Mouse (Mus musculus) cerebellum, postnatal 4 days (tissue): ENCODE measurements at regions not wholly inside any gene's neighbourhood (a gene's known extent, or its start where the extent isn't known, plus 50 kb on each side); places are given as distances from the start of the nearest gene placed in this dataset.

Experiments used
- DNase-seq, 2 experiments: peaks; one replicate each; pipeline ENCODE4 v3.0.0; 2022; ENCODE audit warnings: low spot score in 2 of 2, mixed read lengths in 1 of 2

DNA sequence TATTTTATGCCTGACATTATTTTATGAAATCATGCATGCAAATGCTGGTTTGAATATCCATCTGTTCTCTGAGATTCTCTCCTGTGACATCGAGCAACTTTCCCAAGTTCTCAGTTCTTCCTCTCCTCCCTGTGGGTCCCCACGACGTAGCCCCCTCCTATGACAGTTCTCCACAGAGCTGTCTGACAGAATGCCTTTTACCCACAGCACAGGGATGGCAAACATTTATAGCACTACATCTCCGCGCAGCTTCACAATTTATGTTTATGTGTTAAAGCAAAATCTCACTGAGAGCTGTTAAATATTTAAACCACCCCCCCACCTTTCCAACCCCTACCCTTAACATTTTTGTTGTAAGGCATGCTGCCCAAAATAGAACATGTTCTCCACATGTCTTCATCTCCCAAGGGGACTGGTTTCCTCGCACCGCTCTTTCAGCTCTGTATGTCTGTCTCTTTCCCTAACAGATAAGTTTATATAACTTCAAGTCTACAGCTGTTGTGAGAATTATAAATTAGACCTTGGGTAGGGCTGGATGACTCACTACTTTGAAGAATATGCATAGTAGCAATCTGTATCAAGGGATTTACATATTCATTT is 63.5 kb upstream of the Ndst3 start:
- DNase-seq, result no peak

- no peak for DNase-seq
Measured at GRCm38 (mm10) chr3:123754927-123755326, 64.3 kb upstream of the Ndst3 start.

GRCm38 (mm10) chr3:123765911-123766556 is 75.4 kb upstream of the Ndst3 start:
- no peak for DNase-seq

- no peak for DNase-seq
Measured at GRCm38 (mm10) chr3:123766557-123766913, 75.9 kb upstream of the Ndst3 start.

- DNase-seq, result peak in 1 of 2 experiments; percentile 27
Measured at GRCm38 (mm10) chr3:123780507-123780906, 89.9 kb upstream of the Ndst3 start.

GRCm38 (mm10) chr3:123781581-123781980 is 90.9 kb upstream of the Ndst3 start:
- no peak for DNase-seq

DNA sequence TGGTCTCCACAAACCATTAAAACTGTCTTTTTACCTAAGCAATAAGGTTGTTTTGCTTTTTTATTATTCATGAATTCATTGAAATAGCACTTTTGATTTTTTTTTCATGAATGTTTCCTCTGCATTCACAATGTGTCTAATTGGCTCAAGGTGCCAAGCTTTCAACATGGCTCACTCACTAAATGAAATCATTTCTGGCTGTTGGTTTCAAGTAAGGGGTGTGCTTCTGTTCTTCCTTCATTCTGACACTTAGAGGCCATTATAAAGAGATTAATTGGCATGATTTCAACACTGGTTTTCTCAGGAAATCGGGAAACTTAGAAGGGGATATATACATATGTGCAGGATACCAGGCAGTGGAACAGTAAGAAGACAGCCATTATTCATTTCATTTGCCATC is 93.5 kb upstream of the Ndst3 start:
- DNase-seq, result no peak

DNA sequence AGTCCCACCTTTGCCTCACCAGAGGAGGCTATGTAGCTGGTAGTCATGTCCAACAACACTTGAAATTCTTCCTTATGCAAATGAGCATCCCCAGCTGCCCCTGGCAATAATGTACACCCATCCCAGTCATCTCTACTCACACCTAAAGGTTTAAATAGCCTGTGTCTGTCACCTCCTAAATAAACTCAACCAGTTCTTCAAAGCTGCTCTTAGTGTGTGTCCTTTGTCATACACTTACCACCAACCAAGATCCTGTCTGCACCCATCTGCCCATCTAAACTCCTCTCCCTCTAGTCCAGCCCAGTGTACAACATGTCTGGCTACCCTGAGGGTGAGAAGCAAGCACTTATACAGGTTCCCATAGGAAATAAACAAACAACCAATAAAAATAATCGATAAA is 103.4 kb upstream of the Ndst3 start:
- DNase-seq, result no peak

DNA sequence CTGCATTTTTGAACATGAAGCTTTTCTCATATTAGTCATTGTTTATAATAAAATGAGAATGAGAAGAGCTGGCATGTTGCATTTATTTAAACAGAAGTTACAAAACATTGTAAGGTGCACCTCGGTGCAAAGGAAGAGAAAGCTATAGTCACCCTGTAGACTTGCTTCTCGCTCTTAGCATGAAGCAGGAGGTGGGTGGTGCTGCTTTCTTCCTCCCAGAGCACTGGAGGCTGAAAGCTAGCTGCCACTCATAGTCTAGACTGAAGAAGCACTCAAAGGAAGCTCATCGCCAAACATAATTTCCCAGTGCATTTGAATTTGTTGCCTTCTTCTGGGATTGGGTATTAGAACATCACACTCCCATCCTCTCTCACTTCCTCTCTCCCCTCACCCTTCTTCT is 114.7 kb upstream of the Ndst3 start:
- no peak for DNase-seq

DNA sequence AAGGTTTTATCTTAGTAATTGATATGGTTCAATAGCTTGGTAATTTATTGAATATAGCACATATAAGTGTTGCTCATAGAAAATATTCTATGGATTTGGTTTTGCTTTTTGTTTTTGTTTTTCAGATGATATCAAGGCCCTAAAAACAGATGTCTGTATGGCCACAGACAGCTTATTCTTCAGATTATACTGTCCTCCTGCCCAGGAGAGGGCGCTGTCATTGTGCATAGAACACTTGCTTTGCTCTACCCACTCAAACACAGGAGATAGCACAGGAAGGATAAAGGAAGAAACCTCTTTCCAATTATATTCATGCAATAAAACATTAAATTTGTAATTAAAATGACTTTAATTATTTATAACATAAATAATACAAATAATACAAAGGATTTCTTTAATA is 115.4 kb upstream of the Ndst3 start:
- DNase-seq, result no peak

DNA sequence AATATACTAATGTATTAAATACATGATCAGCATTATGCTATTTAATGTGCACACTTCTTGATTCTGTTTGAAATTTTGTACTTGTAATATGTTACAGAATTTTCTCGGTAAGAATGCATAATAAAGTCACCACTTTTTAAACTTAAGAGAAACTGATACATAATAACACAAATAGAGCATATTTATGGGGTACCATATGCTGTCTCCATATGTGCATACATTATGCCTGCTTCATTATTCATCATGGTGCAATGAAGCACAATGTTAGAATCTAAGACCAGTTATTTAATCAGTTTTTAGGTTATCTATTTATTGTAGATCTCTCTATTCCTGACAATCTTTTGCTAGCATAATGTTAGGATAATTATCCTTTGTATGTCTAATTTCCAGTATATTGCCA is 115.9 kb upstream of the Ndst3 start:
- DNase-seq, result no peak

- no peak for DNase-seq
Measured at GRCm38 (mm10) chr3:123810018-123810942, 119.6 kb upstream of the Ndst3 start.

- DNase-seq, result no peak
Measured at GRCm38 (mm10) chr3:123810943-123811499, 120.4 kb upstream of the Ndst3 start.

- DNase-seq, result no peak
Measured at GRCm38 (mm10) chr3:123828790-123829189, 138.1 kb upstream of the Ndst3 start.

DNA sequence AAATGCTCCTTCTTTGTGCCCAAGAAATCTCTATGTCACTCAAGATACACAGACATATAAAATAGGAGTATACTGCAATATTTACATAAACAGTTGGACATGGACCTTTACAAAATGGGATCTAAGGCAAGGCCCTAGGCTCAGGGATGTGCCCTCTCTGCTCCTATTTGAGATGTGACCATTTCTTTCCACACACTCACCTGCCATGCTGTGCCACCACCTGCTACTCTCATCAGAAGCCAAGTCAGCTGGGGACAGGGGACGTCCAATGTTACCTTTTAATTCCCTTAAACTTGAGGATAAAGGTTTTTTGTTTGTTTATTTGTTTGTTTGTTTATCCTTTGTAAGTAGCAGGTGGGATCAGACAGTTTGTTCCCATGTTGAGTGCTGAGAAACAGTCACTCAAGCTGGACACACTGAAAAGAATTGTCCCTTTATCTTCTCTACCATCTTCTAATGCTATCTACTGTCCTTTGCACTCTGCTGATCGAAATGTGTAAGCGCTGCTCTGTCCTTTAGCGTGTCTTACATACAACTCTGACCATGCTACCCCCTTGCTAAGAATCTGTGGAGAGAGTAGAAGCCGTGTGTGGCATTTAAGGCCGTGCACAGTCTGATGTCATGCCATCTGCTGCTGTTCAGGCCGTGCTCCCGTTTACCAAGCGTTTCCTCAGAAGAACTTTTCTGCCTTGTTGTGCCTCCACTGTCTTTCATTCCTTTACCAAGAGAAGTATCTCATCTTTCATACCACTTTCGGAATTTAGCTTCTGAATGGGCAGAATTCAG is 147.9 kb upstream of the Ndst3 start:
- no peak for DNase-seq

GRCm38 (mm10) chr3:123846554-123846953 is 155.9 kb upstream of the Ndst3 start:
- DNase-seq, result no peak

DNA sequence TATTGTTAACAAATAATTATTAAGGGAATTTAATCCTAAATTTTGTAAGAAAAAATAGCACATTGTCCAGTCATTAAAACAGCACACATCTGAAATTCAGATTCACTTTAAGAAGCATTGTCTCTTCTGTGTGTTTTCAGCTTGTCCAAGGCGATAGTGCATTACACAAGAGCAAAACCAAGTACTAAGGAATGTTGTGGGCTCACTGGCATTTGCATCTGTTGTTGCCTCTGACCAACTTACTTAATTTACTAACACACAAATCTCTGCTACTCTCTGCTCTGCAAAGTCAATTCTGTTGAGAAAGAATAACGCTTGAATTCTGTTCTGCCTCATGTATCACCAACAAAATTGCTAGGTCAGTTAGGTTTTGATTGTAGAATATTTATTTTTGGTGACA is 158.0 kb upstream of the Ndst3 start:
- no peak for DNase-seq

- DNase-seq, result no peak
Measured at GRCm38 (mm10) chr3:123852889-123853288, 162.2 kb upstream of the Ndst3 start.

- no peak for DNase-seq
Measured at GRCm38 (mm10) chr3:123873709-123874108, 183.1 kb upstream of the Ndst3 start.

DNA sequence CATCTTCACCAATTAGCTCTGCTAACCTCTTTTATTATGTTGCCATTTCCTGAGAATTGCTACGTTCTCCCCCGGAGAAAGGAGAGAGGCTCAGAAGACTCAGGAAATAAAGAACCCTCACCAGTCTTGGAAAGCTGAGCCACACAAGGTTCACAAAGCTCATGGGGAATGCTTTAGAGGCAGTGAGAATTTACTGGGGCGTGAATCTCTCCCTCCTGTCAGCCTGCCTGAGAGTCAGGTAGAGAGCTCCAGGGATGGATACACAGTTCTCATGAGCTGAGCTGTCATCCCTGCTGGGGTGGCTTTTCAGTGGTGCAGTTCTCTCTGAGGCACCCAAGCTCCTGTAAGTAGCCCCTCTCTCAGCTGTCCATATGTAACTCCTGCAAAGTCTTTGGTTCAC is 203.0 kb upstream of the Ndst3 start:
- DNase-seq, result no peak

GRCm38 (mm10) chr3:123905928-123906721 is 215.5 kb upstream of the Ndst3 start:
- DNase-seq, result peak in 1 of 2 experiments; percentile 14
